Mouse (Mus musculus) layer of hippocampus, postnatal 10 days (tissue): Measurements from ENCODE around the gene Slc24a4. TPM values are rescaled to one million over a fixed set of nuclear protein-coding genes. Genes with fewer than 3 reads are reported as not detected.

Source experiments
- DNase-seq, 2 experiments: peaks; one replicate each; pipeline ENCODE4 v3.0.0; 2021; ENCODE audit warnings: low spot score in 2 of 2
- long read RNA-seq: library from polyadenylated mRNA; stranded (forward); transcript quantifications from one replicate; pipeline ENCODE4 v2.0.0, GENCODE M21; 2023
- total RNA-seq, 2 experiments: library from RNA; stranded (reverse); gene quantifications; 2 replicates each; pipeline ENCODE4 v1.2.3; 2021

Slc24a4 gene
- total RNA-seq, result 10 to 100 TPM; 17.2 to 17.5 TPM
- long read RNA-seq, partial matches to known transcripts, result 1 of 3 reads
- long read RNA-seq, other reads (novel, unspliced or antisense), result 1 of 3 reads

DNA sequence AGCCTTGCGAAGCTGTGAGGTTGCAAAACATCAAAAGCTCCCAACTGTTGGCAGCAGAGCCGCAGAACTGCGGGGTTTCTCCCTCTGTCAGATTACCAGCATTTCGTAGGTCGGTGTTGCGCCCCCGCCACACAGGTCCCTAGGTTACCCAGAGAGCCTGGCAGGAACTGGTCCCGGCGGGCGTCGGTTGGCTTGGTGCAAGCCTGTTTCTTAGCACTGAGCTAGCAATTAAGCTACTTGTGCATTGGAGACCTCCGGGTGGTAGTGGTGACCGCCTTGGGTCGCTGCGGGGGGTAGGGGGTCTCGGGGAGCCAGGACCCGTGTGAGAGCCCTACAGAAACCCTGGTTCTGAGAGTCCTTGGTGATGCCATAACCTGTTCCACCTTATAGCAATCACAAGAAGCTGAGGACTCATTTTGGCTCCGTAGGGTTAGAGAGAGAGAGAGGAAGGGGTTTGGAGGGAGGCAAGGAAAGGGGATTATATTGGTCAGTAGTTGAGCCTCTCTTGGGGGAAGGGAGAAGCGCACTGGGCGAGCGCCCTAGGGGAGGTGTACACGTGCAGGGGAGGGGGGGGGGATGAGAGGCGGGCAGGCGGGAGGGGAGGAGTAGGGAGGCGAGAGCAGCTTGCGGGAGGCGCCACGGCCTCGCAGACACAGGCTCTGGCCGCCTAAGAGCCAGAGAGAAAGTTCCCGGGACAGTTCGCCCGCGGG is at the start of gene Slc24a4:
Gene Slc24a4, plus strand, starts transcription at position 653 of the 710 bp plus-strand sequence.
- DNase-seq, result peak; percentile 48 to 58

DNA sequence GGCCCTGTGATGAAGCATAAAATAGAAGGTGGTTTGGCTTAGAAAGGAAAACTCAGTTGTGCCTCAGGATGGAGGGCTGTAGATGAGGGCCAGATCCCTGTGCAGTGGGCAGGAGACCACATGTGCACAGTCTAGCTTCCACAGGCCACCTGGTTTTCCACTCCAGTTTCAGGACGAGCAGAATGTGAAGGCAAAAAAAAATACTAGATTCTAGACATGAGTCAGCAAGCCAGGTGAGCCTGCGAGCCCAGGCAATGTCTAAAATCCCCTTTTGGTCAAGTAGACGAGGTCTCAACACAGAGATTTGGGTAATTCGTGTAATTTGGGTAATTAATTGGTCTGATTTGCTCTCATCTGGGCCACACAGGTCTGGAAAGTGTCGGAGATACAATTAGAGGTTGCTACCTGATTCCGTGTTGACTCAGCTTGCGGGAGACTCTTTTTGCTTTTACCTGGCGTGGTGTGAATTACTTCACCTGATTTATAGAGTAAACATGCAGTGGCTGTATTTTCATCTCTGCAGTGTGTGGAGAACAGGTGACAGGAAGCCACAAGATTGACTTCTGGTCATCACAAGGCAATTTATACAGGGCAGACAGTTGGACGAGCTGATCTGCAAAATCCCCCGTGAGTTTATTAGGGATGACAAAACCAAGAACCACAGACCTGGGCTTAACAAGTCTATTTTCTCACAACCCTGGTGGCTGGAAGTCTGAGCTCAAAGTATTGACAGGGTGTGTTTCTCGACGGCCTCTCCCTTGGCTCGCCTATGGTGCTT is 45.7 kb upstream of the Slc24a4 start:
- DNase-seq, result no peak

DNA sequence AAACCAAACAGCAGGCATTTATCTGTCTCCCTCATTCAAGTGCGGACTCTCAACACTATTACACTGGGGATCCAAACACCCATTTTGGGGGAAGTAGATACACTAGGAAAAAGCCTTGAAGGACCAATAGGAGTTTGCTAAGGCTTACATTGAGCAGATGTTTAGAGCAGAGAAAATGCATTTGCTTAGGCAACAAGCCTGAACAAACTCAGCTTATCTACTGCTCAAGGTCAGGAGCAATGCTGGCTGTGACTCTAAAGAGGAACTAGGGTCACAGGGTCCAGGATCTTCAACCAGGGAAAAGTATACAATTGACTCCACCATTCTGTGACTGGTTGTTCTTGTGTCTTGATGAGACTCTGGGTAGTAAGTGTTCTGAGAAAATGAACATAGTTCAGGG is 38.0 kb upstream of the Slc24a4 start:
- DNase-seq, result no peak

DNA sequence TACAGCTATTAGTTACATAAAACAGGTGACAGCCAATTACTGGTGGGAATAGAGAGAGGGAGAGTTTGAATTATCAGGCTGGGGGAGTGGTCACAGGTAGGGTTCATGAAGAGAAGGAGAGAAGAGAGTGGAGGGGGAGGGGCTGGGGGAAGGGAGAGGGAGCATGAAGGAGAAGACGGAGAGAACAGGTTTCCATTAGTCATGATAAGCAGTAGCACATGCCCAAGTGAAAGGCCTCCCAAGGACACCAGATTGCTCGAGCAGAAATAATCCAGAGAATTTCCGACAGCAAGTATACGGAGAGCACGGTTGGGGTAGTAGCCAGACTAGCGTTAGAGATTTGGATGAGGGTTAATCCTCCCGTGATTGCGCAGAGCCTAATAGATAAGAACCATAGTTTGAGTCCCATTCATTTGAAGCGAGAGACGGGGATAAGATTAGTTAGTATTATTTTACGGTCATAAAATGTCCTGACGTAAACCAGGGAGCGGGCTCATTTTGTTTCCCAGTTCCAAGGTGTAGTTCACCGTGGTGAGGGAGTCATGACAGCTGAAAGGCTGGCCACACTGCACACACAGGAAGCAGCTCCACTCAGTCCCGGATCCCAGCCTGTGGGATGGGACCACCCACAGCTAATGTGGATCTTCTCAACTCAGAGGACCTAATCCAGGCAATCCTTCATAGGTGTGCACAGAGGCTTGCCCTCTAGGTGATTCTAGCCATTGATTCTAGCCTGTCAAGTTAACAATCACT is 36.0 kb upstream of the Slc24a4 start:
- DNase-seq, result no peak

DNA sequence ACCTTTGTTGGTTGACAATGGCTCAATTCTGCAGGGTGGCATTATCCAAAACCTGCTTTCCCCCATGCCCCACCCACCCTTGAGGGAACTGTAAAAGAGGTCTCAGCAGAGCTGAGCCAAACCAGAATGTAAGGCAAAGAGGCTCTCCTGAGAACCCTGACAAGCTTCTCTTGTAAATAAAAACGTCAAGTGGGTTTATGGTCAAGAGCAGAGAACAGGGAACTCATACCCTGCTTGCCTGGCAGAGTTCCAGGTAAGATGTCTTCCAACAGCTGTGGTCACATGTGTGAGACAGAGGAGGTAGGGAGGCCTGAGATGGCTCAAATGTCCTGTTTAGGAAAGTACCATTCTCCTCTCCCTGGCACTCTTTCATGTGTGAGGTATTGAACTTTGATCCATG is 22.5 kb upstream of the Slc24a4 start:
- DNase-seq, result no peak

DNA sequence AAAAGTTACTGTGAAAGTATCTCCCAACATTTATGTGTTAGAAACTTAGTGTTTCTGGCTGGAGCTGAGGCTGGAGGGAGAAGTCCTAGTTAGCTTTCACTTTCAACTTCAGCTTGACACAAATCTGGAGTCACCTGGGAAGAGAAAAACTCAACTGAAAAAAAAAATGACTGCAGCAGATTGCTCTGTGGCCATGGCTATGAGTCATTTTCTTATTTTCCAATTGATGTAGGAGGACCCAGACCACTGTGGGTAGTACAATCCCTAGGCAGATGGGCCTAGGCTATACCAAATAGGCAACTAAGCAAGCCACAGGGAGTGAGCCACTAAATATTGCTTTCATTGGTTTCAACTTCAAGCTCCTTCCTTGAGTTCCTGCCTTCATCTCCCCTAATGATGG is 19.7 kb upstream of the Slc24a4 start:
- DNase-seq, result no peak

DNA sequence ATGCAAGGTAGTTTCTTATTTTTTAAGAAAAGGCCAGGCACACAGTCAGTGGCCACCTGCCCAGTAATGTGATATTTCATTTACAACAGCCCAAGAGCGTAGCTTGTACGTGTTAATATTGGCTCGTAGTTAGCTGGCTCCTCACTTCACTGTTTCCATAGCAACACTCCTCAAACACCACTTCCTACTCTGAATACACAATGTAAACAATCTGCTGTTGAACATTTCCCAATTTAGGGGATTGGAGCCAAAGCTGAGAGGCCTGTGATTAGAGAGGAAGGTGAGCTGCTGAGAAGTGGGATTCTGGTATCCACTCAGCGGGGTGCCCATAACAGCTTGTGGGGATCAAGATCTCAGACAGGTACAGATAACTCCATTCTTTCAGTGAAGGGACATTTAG is 16.0 kb upstream of the Slc24a4 start:
- peak in 1 of 2 experiments; percentile 29 for DNase-seq

DNA sequence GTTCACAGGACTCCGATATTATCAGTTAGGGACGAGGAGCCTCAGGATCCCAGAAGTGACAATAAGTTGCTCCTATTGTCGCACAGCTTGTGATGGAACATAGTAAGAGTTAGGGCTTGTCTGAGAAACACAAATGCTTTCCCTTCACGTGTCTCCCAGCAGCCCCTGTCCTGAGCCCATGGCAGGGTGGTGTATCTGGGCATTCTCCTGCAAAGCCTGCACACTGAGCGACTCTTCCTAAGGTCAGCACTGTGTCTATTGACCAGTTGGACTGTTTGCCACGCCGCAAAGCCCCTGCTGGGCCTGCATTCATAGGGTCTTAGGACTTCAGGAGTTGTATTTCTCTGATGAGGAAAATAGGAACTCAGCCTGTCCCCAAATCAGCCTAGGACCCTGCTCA is 15.6 kb upstream of the Slc24a4 start:
- DNase-seq, result no peak

DNA sequence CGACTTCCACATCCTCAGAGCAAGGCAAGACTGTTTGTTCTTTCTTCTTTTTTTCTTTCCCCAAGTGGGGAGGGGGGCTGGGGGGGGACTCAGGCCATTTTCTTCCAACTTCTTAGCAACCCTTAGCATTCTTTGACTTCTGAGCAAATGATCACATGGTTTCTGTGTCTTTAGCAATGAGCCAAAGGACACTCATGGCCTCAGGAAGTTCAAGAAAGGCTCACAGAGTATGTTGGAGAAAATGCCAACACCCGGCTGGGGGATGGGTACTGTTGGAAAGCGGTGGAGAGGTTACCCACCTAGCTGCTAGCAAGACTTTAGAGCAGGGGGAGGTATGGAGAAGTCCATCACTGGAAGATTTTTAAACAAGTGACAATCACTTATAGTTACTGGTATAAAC is 15.1 kb upstream of the Slc24a4 start:
- no peak for DNase-seq

DNA sequence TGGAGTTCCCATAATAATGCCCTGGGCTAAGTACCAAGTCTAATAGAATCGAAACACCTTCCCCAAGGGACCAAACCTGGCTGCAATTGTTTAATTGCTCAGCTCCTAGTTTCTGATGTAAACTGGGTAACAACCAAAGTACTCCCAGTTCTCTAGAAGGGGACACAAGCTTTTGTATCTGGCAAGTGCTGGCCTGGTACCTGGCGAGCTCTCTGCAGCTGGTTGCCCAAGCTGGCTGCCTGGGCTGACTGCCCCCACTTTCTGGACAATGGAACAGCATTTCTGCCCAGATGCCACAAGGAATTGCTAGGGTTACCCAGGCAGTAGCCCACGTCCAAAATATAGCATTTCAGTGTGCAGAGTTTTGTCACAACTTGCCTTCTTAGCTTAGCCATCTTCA is 12.0 kb upstream of the Slc24a4 start:
- DNase-seq, result peak; percentile 35 to 38

DNA sequence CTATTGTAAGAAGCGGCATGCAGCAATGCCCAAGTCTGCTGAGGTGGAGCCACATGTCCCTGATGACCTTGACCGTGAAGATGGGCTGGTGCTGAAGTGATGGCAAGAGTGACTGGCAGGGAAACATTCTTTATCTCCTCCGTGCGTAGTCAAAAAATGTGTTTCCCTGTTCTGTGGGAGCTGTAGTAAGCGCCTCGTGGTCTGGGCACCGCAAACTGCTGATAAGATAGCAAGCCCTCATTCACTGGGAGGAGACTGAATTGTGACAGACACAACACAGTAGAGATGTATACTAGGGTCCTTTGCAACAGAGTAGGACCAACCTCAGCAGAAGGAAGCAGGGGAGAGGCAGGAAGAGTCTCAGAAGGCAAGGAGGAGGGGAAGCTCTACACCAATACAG is 10.5 kb upstream of the Slc24a4 start:
- no peak for DNase-seq

DNA sequence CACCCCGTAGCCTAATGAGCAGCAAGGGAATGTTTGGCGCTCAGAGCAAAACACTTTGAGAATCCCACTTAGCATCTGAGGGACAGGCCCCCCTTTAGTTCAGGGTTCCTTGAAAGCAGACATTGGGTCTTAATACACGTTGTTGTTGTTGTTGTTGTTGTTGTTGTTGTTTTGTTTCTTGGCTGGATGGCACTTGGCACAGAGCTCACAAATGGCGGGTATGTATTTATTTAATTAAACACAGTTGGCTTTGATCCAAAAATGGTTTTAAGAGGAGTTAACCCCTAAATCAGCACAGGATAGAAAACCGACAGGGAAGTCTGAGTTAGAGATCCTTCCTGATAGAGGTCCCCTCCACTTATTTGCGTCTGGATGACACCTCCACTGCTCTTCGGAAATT is 932 bp upstream of the Slc24a4 start:
- no peak for DNase-seq

DNA sequence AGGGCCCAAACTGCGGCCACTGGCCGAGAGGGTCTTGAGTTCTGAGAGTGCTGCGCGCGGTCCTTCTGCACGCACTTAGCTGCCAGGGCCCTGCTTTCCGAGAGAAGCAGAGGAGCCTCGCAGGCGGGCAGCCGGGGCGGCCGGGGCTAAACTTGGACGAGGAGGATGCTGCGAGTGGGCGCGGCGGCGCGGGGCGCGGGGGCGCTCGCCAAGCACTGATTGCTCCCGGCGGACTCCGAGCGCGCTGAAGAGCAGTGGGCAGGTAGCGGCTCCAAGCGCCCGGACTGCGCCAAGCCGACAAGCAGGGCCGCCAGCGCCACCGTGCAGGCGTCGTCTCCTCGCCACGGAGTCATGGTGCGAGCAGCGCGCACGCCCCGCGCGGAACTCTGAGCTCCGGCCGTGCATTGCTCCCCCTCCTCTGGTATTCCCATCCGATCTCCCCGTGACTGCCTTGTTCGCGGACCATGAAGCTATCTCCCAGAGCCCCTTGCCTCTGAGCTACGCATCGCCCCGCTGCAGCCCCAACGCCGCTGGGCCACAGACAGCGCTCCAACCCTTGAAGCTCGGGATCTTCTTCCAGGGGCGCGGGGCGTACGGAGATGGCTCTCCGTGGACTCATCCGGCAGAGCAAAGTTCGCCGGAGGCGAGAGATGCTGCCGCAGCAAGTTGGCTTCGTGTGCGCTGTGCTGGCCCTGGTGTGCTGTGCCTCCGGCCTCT is 416 bp downstream of the Slc24a4 start:
- peak; percentile 71 to 76 for DNase-seq

DNA sequence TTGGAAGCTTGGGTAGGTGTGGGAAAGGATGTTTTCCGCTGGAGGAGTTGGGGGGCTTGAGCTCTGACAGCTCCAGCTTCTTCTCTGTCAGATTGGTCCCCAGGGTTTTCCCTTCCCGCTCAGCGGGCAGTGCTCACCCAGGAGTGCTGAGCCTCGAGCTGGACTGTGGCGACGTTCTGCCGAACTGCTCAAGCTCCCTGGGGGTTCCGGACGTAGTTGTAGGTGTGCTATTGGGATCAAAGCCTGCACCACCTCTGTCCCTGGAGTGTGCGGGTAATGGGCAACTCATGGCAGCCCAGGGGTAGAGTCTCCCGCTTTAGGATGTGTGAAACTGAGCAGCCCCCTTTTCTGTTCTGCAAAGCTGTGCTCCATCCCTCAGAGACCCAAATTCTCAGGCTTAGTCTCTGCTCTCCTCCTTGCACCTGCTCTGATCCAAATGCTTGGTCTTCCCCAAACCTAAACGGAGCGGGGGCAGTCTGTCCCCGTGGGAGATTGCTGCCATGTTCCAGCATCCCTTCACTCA is 1.0 kb downstream of the Slc24a4 start:
- peak in 1 of 2 experiments; percentile 24 for DNase-seq

DNA sequence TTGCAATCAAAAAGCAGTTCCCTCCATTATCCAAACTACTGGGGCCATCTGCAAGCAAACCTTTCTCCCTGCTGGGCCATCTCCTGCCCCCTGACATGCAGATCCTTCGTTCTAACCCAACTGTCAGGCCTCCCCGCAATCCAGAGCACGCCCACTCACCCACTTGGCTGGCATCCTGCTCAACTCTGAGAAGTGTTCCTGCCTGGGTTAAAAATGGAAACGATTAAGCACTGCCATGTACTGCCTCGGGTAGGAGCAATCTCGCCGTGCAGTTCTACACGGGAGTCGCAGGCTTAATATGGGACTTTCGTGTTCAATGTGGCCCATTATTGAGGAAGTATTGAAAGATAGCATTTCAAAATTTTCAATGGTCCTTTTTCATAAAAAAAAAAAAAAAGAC is 11.2 kb downstream of the Slc24a4 start:
- peak; percentile 42 to 43 for DNase-seq

DNA sequence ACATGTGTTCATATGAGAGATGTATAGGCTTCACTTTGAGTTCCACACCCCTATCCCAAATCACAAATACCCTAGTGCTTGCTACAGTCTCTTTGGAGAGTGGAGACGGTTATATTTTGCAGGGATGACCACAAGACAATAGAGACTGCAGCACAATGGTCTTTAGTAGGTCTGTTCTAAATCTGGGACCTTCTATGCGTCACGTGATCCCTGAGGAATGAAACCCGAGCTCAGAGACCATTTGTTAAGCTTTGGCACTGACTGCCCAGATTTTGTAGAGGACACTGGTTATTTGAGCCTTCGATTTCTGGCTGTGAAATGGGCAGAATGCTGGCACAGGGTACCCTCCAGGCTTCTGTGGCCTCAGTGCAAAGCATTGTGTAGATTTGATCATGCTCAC is 12.8 kb downstream of the Slc24a4 start:
- no peak for DNase-seq

DNA sequence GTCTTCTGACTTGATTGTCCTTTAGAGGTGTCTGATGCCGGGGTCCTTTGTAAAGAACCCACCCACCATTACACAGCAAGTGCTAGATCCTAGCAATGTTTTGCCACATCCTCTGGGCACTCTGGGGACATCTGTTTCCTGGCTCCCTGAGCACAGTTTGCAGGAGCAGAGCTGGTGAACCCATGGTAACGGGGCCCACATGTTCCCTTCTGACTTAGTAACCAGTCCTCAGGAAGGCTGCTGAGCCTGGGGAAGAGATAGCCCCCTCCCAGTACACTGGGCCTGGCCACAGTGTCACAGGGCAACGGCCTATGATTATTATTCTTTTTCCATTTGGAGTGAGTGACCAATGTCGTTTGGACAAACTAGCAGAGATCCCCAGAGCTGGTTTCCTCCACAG is 19.1 kb downstream of the Slc24a4 start:
- DNase-seq, result no peak

DNA sequence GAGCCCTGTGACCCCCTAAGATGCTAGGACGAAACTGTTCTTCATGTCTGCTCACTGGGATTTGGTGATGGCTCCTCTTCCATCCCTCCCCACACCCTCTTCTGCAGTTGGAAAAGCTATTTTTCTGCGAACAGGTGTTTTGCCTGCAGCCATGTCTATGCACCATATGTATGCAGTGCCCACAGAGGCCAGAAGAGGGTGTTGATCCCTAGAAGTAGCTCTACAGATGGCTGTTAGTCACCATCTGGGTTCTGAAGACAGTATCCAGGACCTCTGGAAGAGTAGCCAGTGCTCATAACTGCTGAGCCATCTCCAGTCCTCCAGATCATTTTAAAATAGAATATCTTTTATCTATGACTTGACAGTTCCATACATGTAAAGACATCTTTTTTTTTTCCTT is 20.2 kb downstream of the Slc24a4 start:
- DNase-seq, result no peak

DNA sequence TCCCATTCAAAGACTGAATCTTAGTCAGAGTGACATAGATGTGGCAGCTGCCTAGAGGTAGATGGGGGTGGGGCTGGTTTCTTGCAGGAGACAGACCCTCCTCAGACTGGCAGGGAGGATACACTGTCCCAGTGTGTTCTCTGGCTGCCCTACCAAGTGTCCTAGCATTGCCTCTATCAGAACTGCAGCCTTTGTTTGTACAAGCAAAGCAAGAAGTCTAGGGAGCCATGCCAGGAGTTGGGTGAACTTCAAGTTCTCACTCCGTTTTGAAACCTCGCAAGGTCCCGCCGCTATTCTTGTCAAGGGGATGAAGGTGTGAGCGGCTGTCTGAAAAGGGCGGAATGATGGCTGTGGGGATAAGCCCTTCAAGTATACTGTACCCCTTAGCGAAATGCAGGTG is 22.7 kb downstream of the Slc24a4 start:
- DNase-seq, result no peak

DNA sequence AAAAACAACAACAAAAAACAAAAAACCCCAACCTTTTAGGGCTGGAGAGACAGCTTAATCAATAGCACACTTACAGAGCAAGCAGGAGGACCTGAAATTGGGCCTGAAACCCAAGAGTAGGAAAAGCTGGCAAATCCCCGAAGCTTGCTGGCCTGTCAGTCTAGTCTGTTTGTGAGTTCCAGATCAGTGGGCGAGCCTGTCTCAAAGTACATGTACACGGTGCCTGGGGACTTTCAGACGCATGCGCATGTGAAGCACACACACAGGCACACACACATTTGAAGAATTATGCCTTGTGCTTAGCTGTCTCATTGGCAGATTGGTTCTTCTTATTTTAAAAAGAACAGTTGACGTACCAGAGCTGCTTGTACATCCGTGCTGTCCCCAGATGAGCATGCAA is 25.3 kb downstream of the Slc24a4 start:
- peak in 1 of 2 experiments; percentile 25 for DNase-seq

DNA sequence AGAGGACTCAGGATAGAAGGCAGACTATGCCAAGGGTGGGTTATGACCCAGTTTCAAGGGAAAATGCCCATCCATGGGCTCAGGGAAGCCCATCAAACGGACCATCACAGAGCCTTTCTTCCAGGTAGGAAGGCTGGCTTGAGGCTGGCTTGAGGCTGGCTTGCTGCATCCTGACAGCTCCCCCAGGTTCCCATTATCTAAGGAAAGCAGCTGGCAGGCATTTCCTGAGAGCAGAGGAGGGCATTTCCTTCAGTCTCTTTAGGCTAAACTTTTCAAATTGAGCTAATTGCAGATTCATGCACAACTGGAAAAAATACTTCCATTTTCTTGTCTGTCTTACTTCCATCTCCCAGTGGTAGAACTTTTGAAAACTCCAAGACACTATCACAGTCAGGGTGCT is 26.3 kb downstream of the Slc24a4 start:
- no peak for DNase-seq
